Mouse (Mus musculus) E14TG2a.4 (cell line): ENCODE data around the gene Rgs3.

ENCODE experiments used
- CTCF ChIP-seq: conservative IDR thresholded peaks from 2 replicates; pipeline ENCODE4 v1.5.1; 2014; ENCODE audit warnings: low read length
- NANOG ChIP-seq: IDR thresholded peaks from 2 replicates; pipeline ENCODE4 v1.6.1; 2014; ENCODE audit warnings: borderline replicate concordance, low read length, mixed read lengths

DNA sequence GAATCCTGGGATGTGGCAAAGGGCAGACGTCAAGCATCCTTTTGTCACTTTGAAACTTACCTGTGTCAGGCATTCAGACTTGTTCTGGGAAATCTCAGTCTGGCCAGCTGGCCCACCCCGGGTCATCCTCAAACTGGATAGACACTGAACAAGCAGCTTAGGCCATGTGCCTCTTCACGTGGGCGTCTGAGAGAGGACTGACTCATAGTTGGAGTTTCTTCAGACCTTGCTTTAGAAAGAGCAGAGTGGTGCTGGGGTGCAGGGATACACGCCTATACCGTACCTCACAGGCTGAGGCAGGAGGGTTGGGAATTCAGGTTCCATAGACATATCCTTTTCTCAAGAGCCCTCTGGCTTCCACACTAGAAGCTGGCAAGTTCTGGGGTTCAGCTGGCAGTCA is 15.9 kb upstream of the Rgs3 start:
- no peak for TF ChIP-seq CTCF
- TF ChIP-seq NANOG: no peak
